Mouse (Mus musculus) limb, embryonic 14.5 days (tissue): Measurements from ENCODE around the gene Gpr137. TPM values are rescaled to one million over a fixed set of nuclear protein-coding genes. Genes with fewer than 3 reads are reported as not detected.

Source experiments
- ATAC-seq: fragments of 200-750 bp; cut with Nextera tagmentation; 2 replicates; pipeline ENCODE4 v1.8.0; 2017; ENCODE audit warnings: low read depth, moderate number of reproducible peaks, moderate TSS enrichment; ENCODE audit not compliant: low FRiP score
- DNase-seq: peaks from one replicate; pipeline ENCODE4 v3.0.0-alpha.2; 2015; ENCODE audit warnings: low spot score
- H3K27ac ChIP-seq: fragments of 300-500 bp; sonication (generic); replicated peaks from 2 replicates; pipeline ENCODE4 v1.5.1; 2014; ENCODE audit warnings: low read depth, mild to moderate bottlenecking, low read length, moderate library complexity, mixed read lengths
- H3K27me3 ChIP-seq: fragments of 300-500 bp; sonication (generic); 2 replicates; pipeline ENCODE4 v1.6.1; 2014; ENCODE audit warnings: low read length, mixed read lengths; ENCODE audit not compliant: control insufficient read depth, insufficient read depth
- H3K36me3 ChIP-seq: fragments of 300-500 bp; sonication (generic); 2 replicates; pipeline ENCODE4 v1.6.1; 2014; ENCODE audit warnings: mild to moderate bottlenecking, low read length, moderate library complexity, mixed read lengths; ENCODE audit not compliant: control insufficient read depth, insufficient read depth
- H3K4me1 ChIP-seq: fragments of 300-500 bp; sonication (generic); 2 replicates; pipeline ENCODE4 v1.6.1; 2014; ENCODE audit warnings: antibody characterized with exemption, low read length, mixed read lengths; ENCODE audit not compliant: control insufficient read depth, insufficient read depth
- H3K4me2 ChIP-seq: fragments of 300-500 bp; sonication (generic); replicated peaks from 2 replicates; pipeline ENCODE4 v1.6.1; 2014; ENCODE audit warnings: low read depth, mild to moderate bottlenecking, low read length, moderate library complexity; ENCODE audit not compliant: severe bottlenecking
- H3K4me3 ChIP-seq: fragments of 300-500 bp; sonication (generic); replicated peaks from 2 replicates; pipeline ENCODE4 v1.5.1; 2014; ENCODE audit warnings: low read length
- H3K9ac ChIP-seq: fragments of 300-500 bp; sonication (generic); 2 replicates; pipeline ENCODE4 v1.6.1; 2014; ENCODE audit warnings: mild to moderate bottlenecking, low read depth, low read length, moderate library complexity; ENCODE audit not compliant: severe bottlenecking
- H3K9me3 ChIP-seq: fragments of 300-500 bp; sonication (generic); 2 replicates; pipeline ENCODE4 v1.6.1; 2016; ENCODE audit warnings: low read length; ENCODE audit not compliant: control insufficient read depth
- POLR2A ChIP-seq: fragments of 200-500 bp; IDR thresholded peaks from 2 replicates; pipeline ENCODE4 v1.8.0; 2012; ENCODE audit warnings: inconsistent platforms, mild to moderate bottlenecking, moderate library complexity, borderline replicate concordance; ENCODE audit not compliant: insufficient read depth, insufficient read length; ENCODE audit errors: extremely low read depth
- WGBS: fragments of 180-500 bp; shearing (Covaris S2); extraction: QIAGEN DNeasy Blood & Tissue Kit; methylation state at CpG from one replicate; pipeline ENCODE4 v1.1.7; 2014; 5-methylcytosine and 5-hydroxymethylcytosine counted together
- polyA plus RNA-seq, 2 experiments: library from polyadenylated mRNA; depleted of rRNA in 1 of 2; stranded (reverse) in 1 of 2; unstranded in 1 of 2; fragments of >200 nt; fragmentation: Nextera tagmentation in 1 of 2; extraction: Ambion mirVana in 1 of 2; gene quantifications; 2 replicates each; pipeline versions ENCODE4 v1.2.1 to v1.2.3; 2012 to 2014

The Gpr137 gene
- polyA plus RNA-seq, 2 experiments: 28.5 to 56.8 TPM

GRCm38 (mm10) chr19:6980381-6981093 lies 38.3 kb upstream of the Gpr137 start, which contains the start of gene Fkbp2:
TSS of gene Fkbp2 (minus strand) at chr19:6980501.
- ATAC-seq (peak; percentile 89), DNase-seq (peak; percentile 99)
- peak; percentile 13; the same call in 1 of the 2 replicates for TF ChIP-seq POLR2A
- H3K27me3 ChIP-seq: no peaks in the 10 kb centered on the region
- H3K4me3 ChIP-seq: peak within 1 kb of the TSS; percentile 69
- WGBS: 2% methylated on average over 38 of the region's 38 CpGs
- peak within 1 kb of the TSS; percentile 68 for H3K4me2 ChIP-seq
- peak within 1 kb of the TSS; percentile 79 for H3K9ac ChIP-seq
- peaks cover 21% of the 10 kb centered on the region for H3K4me1 ChIP-seq
- H3K27ac ChIP-seq: peak within 1 kb of the TSS; percentile 91
- H3K36me3 ChIP-seq: peaks cover 45% of the 10 kb centered on the region
- no peaks in the 10 kb centered on the region for H3K9me3 ChIP-seq

- under 1% methylated on average over 48 of the region's 59 CpGs for WGBS
- H3K4me1 ChIP-seq: peaks cover 21% of the 10 kb centered on the region
- peak; percentile 90 for ATAC-seq
- no peaks in the 10 kb centered on the region for H3K27me3 ChIP-seq
- DNase-seq: peak; percentile 100
- H3K27ac ChIP-seq: peak overlapping the region; percentile 91
- H3K4me2 ChIP-seq: peak overlapping the region; percentile 68
- no peaks in the 10 kb centered on the region for H3K9me3 ChIP-seq
- H3K9ac ChIP-seq: peak overlapping the region; percentile 79
- peak; percentile 71; the same call in 1 of the 2 replicates for TF ChIP-seq POLR2A
- peak overlapping the region; percentile 69 for H3K4me3 ChIP-seq
- H3K36me3 ChIP-seq: peaks cover 38% of the 10 kb centered on the region
Measured at GRCm38 (mm10) chr19:6979486-6980380, 37.5 kb upstream of the Gpr137 start.

GRCm38 (mm10) chr19:6979001-6979479 lies 36.8 kb upstream of the Gpr137 start:
- H3K4me1 ChIP-seq: peaks cover 21% of the 10 kb centered on the region

GRCm38 (mm10) chr19:6978639-6978974 lies 36.3 kb upstream of the Gpr137 start:
- Histone ChIP-seq H3K9ac (no peak overlapping the region), H3K27ac (no peak overlapping the region)
- WGBS: 41% methylated on average over 3 of the region's 3 CpGs

More at GRCm38 (mm10) chr19:6979001-6979479, 36.8 kb upstream of the Gpr137 start:
- peak overlapping the region; percentile 68 for H3K4me2 ChIP-seq
- peak overlapping the region; percentile 52 for H3K27ac ChIP-seq
- no peaks in the 10 kb centered on the region for H3K27me3 ChIP-seq
- peak overlapping the region; percentile 69 for H3K4me3 ChIP-seq
- TF ChIP-seq POLR2A: no peak
- H3K9ac ChIP-seq: peak overlapping the region; percentile 55
- DNase-seq (no peak), ATAC-seq (no peak)
- WGBS: 11% methylated on average over 11 of the region's 11 CpGs
- H3K36me3 ChIP-seq: peaks cover 33% of the 10 kb centered on the region
- no peaks in the 10 kb centered on the region for H3K9me3 ChIP-seq

More at GRCm38 (mm10) chr19:6978639-6978974, 36.3 kb upstream of the Gpr137 start:
- H3K4me1 ChIP-seq: peaks cover 21% of the 10 kb centered on the region
- peak overlapping the region; percentile 68 for H3K4me2 ChIP-seq
- H3K27me3 ChIP-seq: no peaks in the 10 kb centered on the region
- H3K36me3 ChIP-seq: peaks cover 29% of the 10 kb centered on the region
- H3K9me3 ChIP-seq: no peaks in the 10 kb centered on the region
- peak overlapping the region; percentile 69 for H3K4me3 ChIP-seq
- DNase-seq: no peak
- no peak for ATAC-seq
- TF ChIP-seq POLR2A: no peak
